Mouse (Mus musculus) embryonic facial prominence, embryonic 12.5 days (tissue): Measurements from ENCODE around the gene Bicc1. TPM values are rescaled to one million over a fixed set of nuclear protein-coding genes. Genes with fewer than 3 reads are reported as not detected.

Source experiments
- ATAC-seq: fragments of 200-750 bp; cut with Nextera tagmentation; 2 replicates; pipeline ENCODE4 v1.8.0; 2017; ENCODE audit not compliant: insufficient number of reproducible peaks, insufficient read depth, low FRiP score, low TSS enrichment
- H3K27ac ChIP-seq: fragments of 300-500 bp; sonication (generic); 2 replicates; pipeline ENCODE4 v1.5.1; 2016; ENCODE audit warnings: mild to moderate bottlenecking
- H3K27me3 ChIP-seq: fragments of 300-500 bp; sonication (generic); 2 replicates; pipeline ENCODE4 v1.6.1; 2016; ENCODE audit warnings: mild to moderate bottlenecking, moderate library complexity
- H3K36me3 ChIP-seq: fragments of 300-500 bp; sonication (generic); 2 replicates; pipeline ENCODE4 v1.6.1; 2016; ENCODE audit warnings: mild to moderate bottlenecking
- H3K4me1 ChIP-seq: fragments of 300-500 bp; sonication (generic); 2 replicates; pipeline ENCODE4 v1.6.1; 2016
- H3K4me2 ChIP-seq: fragments of 300-500 bp; sonication (generic); replicated peaks from 2 replicates; pipeline ENCODE4 v1.6.1; 2016; ENCODE audit warnings: mild to moderate bottlenecking, moderate library complexity
- H3K4me3 ChIP-seq: fragments of 300-500 bp; sonication (generic); 2 replicates; pipeline ENCODE4 v1.5.1; 2016; ENCODE audit warnings: mild to moderate bottlenecking
- H3K9ac ChIP-seq: fragments of 300-500 bp; sonication (generic); 2 replicates; pipeline ENCODE4 v1.6.1; 2016; ENCODE audit warnings: mild to moderate bottlenecking, moderate library complexity
- H3K9me3 ChIP-seq: fragments of 300-500 bp; sonication (generic); 2 replicates; pipeline ENCODE4 v1.6.1; 2016; ENCODE audit warnings: mild to moderate bottlenecking, moderate library complexity
- WGBS: fragments of 180-500 bp; shearing (Covaris S2); methylation state at CpG from one replicate; pipeline ENCODE4 v1.1.7; 2016; 5-methylcytosine and 5-hydroxymethylcytosine counted together
- polyA plus RNA-seq: library from polyadenylated mRNA; unstranded; fragments of >200 nt; fragmentation: Nextera tagmentation; extraction: Ambion mirVana; gene quantifications from 2 replicates; pipeline ENCODE4 v1.2.1, GENCODE M21; 2016

Gene Bicc1
- 22.8 and 24.2 TPM in 2 replicates for polyA plus RNA-seq

DNA sequence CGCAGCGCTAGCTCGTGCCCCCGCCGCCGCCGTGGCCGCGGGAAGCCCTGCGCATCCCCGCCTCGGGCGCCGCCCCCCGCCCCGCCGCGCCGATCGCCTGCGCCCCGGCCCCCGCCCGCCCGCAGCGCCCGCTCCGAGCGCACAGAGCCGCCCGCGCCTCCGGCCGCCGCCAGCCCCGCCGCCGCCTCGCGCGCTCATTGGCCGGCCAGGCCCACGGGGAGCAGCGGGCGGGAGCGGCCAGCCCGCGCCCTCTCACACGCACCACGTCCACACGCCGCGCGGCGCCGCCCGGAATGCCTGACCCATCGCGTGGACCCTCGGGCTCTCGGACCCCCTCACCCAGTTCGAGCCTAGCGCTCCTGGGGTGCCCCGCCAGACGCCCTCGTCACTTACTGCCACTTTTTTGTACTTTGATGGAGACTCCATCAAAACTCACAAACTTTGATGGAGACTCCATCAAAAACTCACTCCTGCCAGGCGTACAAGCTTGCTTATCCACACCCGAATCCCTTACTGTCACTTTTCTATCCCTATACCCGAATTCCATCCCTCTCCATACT, at the start of gene Bicc1:
Bicc1 (minus strand) TSS at position 25 of the 560 bp plus-strand sequence.
- WGBS, result 1% methylated on average over 33 of the region's 69 CpGs
- ATAC-seq, result peak; percentile 90
- Histone ChIP-seq H3K9me3 (no peaks in the 10 kb centered on the region), H3K27me3 (peaks cover 9% of the 10 kb centered on the region; the same call in 1 of the 2 replicates), H3K27ac (peak within 1 kb of the TSS; percentile 69), H3K4me1 (0 out of 2 replicates have a peak, but pooled peaks cover 4% of the 10 kb centered on the region), H3K4me3 (peak within 1 kb of the TSS; percentile 67), H3K9ac (peak within 1 kb of the TSS; percentile 88), H3K36me3 (no peaks in the 10 kb centered on the region), H3K4me2 (peak within 1 kb of the TSS; percentile 85)

DNA sequence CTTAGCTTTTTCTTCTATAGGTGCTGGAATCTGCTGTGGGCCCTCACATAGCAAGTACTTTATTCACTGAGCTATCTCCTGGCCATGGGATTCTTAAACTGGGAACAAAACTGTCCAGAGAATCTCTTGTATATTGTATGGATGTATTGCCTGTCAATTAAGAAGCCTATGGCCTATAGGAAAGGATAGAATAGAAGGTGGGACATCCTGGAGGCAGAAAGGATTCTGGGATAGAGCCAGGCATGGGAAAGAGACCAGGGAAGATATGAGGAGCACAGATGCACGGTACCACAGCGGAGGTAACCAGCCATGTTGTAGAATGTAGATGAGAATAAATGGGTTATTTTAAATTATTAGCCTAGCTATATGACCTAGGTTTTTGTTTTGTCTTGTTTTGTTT, 42.0 kb upstream of the Bicc1 start:
- no peak overlapping the region for H3K4me3 ChIP-seq
- no peak for ATAC-seq
- WGBS, result 92% methylated on average over 2 of the region's 2 CpGs
- H3K27ac ChIP-seq, result no peak overlapping the region
- H3K4me2 ChIP-seq, result no peak overlapping the region
- no peaks in the 10 kb centered on the region for H3K27me3 ChIP-seq
- H3K4me1 ChIP-seq, result no peaks in the 10 kb centered on the region
- no peaks in the 10 kb centered on the region for H3K9me3 ChIP-seq
- H3K9ac ChIP-seq, result no peak overlapping the region
- no peaks in the 10 kb centered on the region for H3K36me3 ChIP-seq

DNA sequence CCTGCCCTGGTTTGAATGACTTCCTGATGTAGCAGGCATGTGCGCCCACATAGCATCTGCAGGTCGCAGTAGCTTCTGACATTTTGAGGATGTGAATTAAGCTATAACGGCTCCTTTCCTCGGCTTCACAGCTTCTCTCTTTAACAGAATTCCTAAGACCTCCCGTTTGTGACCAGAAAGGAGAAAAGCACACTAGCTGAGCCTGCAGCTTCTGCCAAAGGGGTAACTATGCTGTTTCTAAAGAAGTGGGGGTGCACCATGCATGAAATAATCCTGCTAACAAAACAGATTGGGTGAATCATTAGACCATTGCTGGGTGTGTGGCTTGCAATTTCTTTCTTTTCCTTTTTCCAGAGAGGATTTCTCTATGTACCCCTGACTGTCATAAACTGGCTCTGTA, 41.5 kb upstream of the Bicc1 start:
- WGBS, result 69% methylated on average over 5 of the region's 5 CpGs
- no peaks in the 10 kb centered on the region for H3K4me1 ChIP-seq
- H3K9me3 ChIP-seq, result no peaks in the 10 kb centered on the region
- no peak overlapping the region for H3K27ac ChIP-seq
- no peaks in the 10 kb centered on the region for H3K27me3 ChIP-seq
- no peak overlapping the region for H3K4me3 ChIP-seq
- H3K36me3 ChIP-seq, result no peaks in the 10 kb centered on the region
- H3K4me2 ChIP-seq, result no peak overlapping the region
- H3K9ac ChIP-seq, result no peak overlapping the region
- no peak for ATAC-seq

DNA sequence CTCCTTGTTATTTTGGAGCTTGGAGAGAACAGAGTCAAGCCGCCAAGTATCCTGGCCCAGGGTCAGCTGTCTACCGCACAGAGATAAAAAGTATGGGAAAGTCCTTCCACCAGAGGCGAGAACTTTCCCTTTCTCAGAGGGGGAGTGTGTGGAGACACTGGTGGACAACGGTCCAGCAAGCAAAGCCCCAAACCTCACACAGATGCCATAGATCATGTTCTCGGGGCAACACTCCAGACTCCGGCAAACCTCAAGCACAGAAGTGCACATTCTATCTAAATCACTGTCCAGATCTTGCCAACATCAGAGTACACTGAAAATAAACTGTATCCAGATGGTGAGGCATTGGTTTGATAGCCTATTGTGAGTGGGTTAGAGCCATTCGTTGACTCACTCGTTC, 39.2 kb upstream of the Bicc1 start:
- H3K27ac ChIP-seq, result no peak overlapping the region
- ATAC-seq, result no peak
- 88% methylated on average over 8 of the region's 8 CpGs for WGBS

DNA sequence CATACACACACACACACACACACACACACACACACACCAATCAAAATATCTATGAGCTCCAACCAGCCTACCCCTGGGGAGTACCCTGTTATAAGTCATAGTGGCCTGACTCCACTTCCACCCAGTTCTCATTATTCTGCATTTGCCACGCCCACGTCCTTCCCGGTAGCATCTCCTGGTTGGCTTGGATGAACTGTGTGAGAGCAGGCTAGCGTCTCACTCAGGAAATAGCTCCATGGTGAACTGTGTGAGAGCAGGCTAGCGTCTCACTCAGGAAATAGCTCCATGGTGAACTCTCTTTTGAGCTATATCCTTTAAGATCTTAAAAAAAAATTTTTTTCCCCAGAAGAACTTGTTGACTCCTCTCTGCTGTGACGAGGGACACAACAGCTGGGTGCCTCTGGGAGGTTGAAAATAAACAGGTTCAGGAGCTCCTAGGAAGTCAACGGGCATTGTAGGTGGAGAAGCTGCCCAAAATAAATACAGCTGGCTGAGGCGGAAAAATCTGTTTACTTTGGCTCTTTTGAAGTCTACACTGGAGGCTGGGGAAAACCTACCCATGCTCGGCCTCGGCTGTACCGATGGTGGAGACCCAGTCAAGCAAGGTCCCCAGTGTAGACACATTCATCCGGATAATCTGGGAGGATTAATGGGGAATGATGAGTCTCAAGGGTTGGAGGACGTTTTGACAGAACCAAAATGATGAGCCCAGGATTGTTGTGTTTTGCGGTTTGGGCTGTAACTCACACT, 37.7 kb upstream of the Bicc1 start:
- no peaks in the 10 kb centered on the region for H3K36me3 ChIP-seq
- H3K4me1 ChIP-seq, result no peaks in the 10 kb centered on the region
- ATAC-seq, result no peak
- 72% methylated on average over 14 of the region's 14 CpGs for WGBS
- H3K9ac ChIP-seq, result no peak overlapping the region
- H3K27ac ChIP-seq, result no peak overlapping the region
- no peaks in the 10 kb centered on the region for H3K9me3 ChIP-seq
- H3K4me3 ChIP-seq, result no peak overlapping the region
- H3K27me3 ChIP-seq, result no peaks in the 10 kb centered on the region
- H3K4me2 ChIP-seq, result no peak overlapping the region

More for the DNA sequence above, 39.2 kb upstream of the Bicc1 start:
- Histone ChIP-seq H3K4me1 (no peaks in the 10 kb centered on the region), H3K9me3 (no peaks in the 10 kb centered on the region), H3K36me3 (no peaks in the 10 kb centered on the region), H3K4me2 (no peak overlapping the region), H3K4me3 (no peak overlapping the region), H3K27me3 (no peaks in the 10 kb centered on the region), H3K9ac (no peak overlapping the region)

DNA sequence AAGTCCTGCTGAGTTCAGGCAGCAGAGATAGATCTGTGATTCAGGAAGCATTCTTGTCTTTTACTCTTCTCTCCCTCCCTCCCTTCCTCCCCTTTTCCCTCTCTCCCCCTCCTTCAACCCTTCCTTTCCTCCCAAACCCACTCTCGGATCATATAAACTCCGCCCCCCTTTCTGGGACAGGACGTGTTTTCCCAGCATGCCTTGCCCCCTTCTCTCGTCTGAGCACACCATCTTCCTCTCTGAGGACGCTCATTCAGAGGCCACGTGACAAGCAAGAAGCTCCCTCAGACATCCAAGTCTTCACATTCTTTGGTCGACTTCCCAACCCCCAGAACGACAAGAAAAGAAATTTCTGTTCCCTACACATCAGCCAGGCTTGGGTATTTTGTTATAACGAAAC, 36.0 kb upstream of the Bicc1 start:
- H3K27ac ChIP-seq, result no peak overlapping the region
- H3K9ac ChIP-seq, result no peak overlapping the region
- WGBS, result 49% methylated on average over 9 of the region's 9 CpGs
- ATAC-seq, result no peak
- no peak overlapping the region for H3K4me3 ChIP-seq
- no peaks in the 10 kb centered on the region for H3K36me3 ChIP-seq
- H3K4me2 ChIP-seq, result peak overlapping the region; percentile 8
- no peaks in the 10 kb centered on the region for H3K9me3 ChIP-seq
- H3K4me1 ChIP-seq, result no peaks in the 10 kb centered on the region
- no peaks in the 10 kb centered on the region for H3K27me3 ChIP-seq

DNA sequence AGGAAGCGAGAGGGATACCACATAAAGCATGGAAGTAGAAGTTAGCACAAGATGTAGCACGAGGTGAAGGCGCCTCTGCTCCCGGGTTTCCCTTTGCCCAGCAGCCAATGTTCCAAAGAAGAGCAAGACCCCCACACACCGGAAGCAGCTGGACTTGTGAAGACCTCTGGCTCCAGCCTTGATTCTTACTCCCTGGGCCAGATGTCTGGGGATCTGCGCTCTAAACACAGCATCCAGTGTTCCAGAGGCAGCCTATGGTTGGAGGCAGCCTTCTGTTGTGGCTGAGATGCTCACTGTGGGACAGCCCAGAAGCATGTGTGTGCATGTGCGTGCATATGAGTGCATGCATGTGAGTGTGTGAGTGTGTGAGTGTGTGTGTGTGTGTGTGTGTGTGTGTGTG, 35.2 kb upstream of the Bicc1 start:
- Histone ChIP-seq H3K9ac (no peak overlapping the region), H3K4me3 (no peak overlapping the region), H3K9me3 (no peaks in the 10 kb centered on the region), H3K4me2 (no peak overlapping the region), H3K4me1 (no peaks in the 10 kb centered on the region), H3K27ac (no peak overlapping the region), H3K27me3 (no peaks in the 10 kb centered on the region), H3K36me3 (no peaks in the 10 kb centered on the region)
- WGBS, result 73% methylated on average over 7 of the region's 7 CpGs
- no peak for ATAC-seq

DNA sequence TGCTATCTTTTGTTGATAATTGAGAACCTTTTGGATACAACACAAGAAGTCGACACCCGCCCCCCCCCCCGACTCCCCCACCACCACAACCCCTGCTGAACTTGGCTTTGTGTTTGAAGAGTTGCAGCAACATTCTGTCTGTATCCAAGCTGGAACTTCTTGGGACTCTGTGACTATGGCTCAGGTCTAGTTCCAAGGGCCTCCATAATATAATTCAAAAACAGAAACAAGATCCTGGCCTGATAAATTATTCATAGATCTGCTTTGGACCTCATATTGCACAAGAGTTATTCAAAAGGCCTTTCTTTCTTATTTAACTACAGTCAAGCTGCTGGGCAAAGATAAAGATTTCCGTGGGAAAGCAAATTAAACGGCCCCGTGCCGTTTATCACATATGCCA, 33.8 kb upstream of the Bicc1 start:
- ATAC-seq, result no peak
- no peak overlapping the region for H3K27ac ChIP-seq
- WGBS, result 71% methylated on average over 7 of the region's 7 CpGs
- H3K4me3 ChIP-seq, result no peak overlapping the region
- no peaks in the 10 kb centered on the region for H3K9me3 ChIP-seq
- no peak overlapping the region for H3K4me2 ChIP-seq
- no peaks in the 10 kb centered on the region for H3K36me3 ChIP-seq
- H3K27me3 ChIP-seq, result no peaks in the 10 kb centered on the region
- H3K9ac ChIP-seq, result no peak overlapping the region
- no peaks in the 10 kb centered on the region for H3K4me1 ChIP-seq

DNA sequence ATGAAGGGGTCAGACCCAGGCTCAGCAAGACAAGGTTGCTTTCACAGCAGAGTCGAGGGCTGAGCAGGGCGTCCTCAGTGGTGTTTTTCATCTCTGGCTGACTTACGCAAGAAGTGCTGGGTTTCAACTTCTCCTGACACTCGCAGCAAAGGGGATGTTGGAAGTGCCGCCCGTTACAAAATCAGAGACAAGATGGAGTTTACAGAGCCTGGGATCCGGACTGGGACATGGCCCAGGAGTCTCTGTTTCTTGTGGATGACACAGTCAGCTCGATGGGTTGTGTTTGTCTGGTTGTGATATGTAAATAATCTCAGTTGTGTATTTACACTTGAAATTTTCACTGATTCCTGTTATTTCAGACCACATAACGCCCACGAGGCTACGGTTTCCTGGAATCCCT, 33.4 kb upstream of the Bicc1 start:
- H3K27ac ChIP-seq, result no peak overlapping the region
- no peak overlapping the region for H3K4me2 ChIP-seq
- H3K4me3 ChIP-seq, result no peak overlapping the region
- no peaks in the 10 kb centered on the region for H3K27me3 ChIP-seq
- H3K4me1 ChIP-seq, result no peaks in the 10 kb centered on the region
- no peaks in the 10 kb centered on the region for H3K36me3 ChIP-seq
- no peaks in the 10 kb centered on the region for H3K9me3 ChIP-seq
- no peak for ATAC-seq
- 72% methylated on average over 11 of the region's 11 CpGs for WGBS
- no peak overlapping the region for H3K9ac ChIP-seq

DNA sequence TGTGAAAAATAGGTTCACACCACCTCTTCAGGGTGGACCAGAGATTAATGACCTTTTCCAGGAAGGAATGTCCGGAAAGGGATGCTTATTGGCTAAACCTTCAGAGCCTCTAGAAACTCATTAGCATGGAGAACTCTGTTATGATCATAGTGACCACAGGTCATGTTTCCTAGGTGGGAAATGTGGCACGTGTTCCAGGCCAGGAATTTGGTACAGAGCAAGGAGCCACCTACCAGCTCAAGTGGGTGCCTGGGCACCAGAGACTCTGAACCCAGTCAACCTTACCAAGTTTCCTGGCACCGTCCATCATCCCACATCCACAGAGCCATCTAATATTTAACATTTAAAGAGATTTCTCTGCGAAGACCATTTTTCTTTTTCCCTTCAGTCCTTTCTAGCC, 29.2 kb upstream of the Bicc1 start:
- no peak for ATAC-seq
- no peaks in the 10 kb centered on the region for H3K27me3 ChIP-seq
- no peak overlapping the region for H3K27ac ChIP-seq
- no peak overlapping the region for H3K4me3 ChIP-seq
- H3K9ac ChIP-seq, result no peak overlapping the region
- H3K4me1 ChIP-seq, result 0 out of 2 replicates have a peak, but pooled peaks cover 3% of the 10 kb centered on the region
- H3K9me3 ChIP-seq, result no peaks in the 10 kb centered on the region
- 89% methylated on average over 4 of the region's 4 CpGs for WGBS
- no peak overlapping the region for H3K4me2 ChIP-seq
- no peaks in the 10 kb centered on the region for H3K36me3 ChIP-seq

DNA sequence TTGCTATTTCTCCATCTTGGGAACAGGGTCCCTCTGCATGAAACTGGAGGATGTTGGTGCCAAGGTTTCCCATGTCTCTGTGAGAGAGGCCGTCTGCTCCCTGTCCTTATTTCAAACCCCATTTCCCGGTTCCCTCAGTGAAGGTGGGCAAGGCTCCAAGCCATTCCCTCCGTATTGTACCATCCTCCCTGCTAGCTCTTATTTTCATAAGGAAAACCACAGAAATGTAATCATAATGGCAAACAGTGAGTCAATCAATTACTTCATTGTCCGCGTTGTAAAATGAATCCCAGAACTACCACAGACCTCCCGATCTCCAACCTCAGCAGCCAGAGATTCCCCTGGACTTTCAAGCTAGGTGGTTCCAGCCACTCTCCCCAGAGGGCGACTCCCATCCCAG, 25.6 kb upstream of the Bicc1 start:
- no peaks in the 10 kb centered on the region for H3K36me3 ChIP-seq
- no peak for ATAC-seq
- 0 out of 2 replicates have a peak, but pooled peaks cover 3% of the 10 kb centered on the region for H3K4me1 ChIP-seq
- 66% methylated on average over 7 of the region's 7 CpGs for WGBS
- no peak overlapping the region for H3K4me3 ChIP-seq
- H3K9me3 ChIP-seq, result no peaks in the 10 kb centered on the region
- H3K27me3 ChIP-seq, result no peaks in the 10 kb centered on the region
- no peak overlapping the region for H3K4me2 ChIP-seq
- no peak overlapping the region for H3K27ac ChIP-seq
- H3K9ac ChIP-seq, result no peak overlapping the region

DNA sequence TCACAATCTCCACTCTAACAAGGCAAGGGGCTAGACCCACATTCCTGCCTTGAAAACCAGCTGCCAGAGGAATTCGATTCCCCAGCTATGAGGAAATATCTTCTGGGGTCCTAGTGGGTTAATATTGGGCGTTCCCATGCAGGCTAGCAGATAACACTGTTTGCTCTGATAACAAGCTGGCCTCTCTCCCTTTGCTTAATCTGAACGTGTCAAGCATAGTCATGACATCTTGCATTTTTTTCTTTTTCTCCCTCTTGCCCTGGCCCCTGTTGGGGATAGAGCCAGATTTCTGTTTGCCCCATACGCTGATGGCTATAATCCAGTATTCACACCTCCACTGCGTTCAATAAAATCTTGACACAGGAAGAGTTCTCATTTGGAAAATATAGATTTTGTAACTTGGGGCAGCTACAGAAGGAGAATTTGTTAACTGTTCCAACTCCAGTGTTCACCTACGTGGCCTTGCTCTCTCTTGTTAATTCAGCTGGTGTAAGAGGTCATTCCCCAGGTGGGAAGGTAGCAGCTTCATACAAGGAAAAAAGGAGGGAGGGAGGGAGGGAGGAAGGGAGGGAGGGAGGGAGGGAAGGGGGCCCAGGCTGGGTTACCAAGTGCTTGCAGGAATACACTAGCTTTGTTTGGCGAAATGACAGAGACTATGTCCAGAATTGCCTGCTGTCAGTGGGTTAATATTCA, 24.0 kb upstream of the Bicc1 start:
- no peak for ATAC-seq
- Histone ChIP-seq H3K9me3 (no peaks in the 10 kb centered on the region), H3K27ac (no peak overlapping the region), H3K4me3 (no peak overlapping the region), H3K4me1 (0 out of 2 replicates have a peak, but pooled peaks cover 3% of the 10 kb centered on the region), H3K36me3 (no peaks in the 10 kb centered on the region), H3K9ac (no peak overlapping the region), H3K4me2 (no peak overlapping the region), H3K27me3 (no peaks in the 10 kb centered on the region)
- 52% methylated on average over 7 of the region's 7 CpGs for WGBS
